Mouse (Mus musculus): ENCODE measurements around the gene Gm37240. TPM values are rescaled to one million over a fixed set of nuclear protein-coding genes. Genes with fewer than 3 reads are reported as not detected.

Gene Gm37240
- polyA plus RNA-seq, 1 experiment from 2014 or later: 14.9 TPM

GRCm38 (mm10) chr3:84952135-84952534, 935.2 kb downstream of the Gm37240 start:
- Histone ChIP-seq H3K4me1 (0 out of 2 replicates have a peak, but pooled peaks cover 4% of the 10 kb centered on the region), H3K4me2 (peak overlapping the region; percentile 65), H3K4me3 (peak overlapping the region; percentile 44), H3K9ac (0 out of 2 replicates have a peak overlapping the region, but pooled peaks have one; percentile 24), H3K27me3 (no peaks in the 10 kb centered on the region), H3K36me3 (no peaks in the 10 kb centered on the region), H3K9me3 (no peaks in the 10 kb centered on the region), H3K27ac (peak overlapping the region; percentile 72)
- ATAC-seq (ENCODE audit: insufficient number of reproducible peaks, low FRiP score, low TSS enrichment, low read depth): peak; percentile 85
- 9% methylated on average over 13 of the region's 13 CpGs for WGBS

GRCm38 (mm10) chr3:84951698-84952097, 935.6 kb downstream of the Gm37240 start:
- Histone ChIP-seq H3K4me3 (peak overlapping the region; percentile 44), H3K4me2 (peak overlapping the region; percentile 65), H3K27ac (peak overlapping the region; percentile 72; the same call in 1 of the 2 replicates), H3K27me3 (no peaks in the 10 kb centered on the region), H3K9ac (no peak overlapping the region), H3K36me3 (no peaks in the 10 kb centered on the region), H3K4me1 (0 out of 2 replicates have a peak, but pooled peaks cover 4% of the 10 kb centered on the region), H3K9me3 (no peaks in the 10 kb centered on the region)
- WGBS: 28% methylated on average over 2 of the region's 2 CpGs
- no peak for ATAC-seq (ENCODE audit: insufficient number of reproducible peaks, low FRiP score, low TSS enrichment, low read depth)

DNA sequence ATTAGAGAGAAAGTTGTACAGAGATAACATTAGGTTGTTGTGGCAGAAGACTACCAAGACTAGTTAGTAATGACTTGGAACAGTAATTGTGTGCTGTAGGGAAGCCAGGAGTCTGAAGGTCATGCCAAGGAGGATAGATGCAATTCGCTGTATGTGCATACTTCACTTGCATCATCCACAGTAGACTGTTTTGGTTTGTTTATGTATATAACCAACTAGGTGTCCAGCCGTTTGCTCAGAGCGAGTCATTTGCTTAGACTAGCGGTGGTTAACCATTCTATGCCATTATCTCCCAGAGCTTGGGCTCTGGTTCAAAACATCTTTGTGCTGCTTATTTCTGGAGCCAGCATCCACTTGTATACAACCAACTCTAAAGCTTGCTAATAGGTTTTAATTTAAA, 937.9 kb downstream of the Gm37240 start:
- Histone ChIP-seq H3K4me1 (0 out of 2 replicates have a peak, but pooled peaks cover 4% of the 10 kb centered on the region), H3K36me3 (no peaks in the 10 kb centered on the region), H3K9me3 (no peaks in the 10 kb centered on the region), H3K27ac (no peak overlapping the region), H3K9ac (no peak overlapping the region), H3K27me3 (no peaks in the 10 kb centered on the region), H3K4me3 (no peak overlapping the region), H3K4me2 (no peak overlapping the region)
- no peak for ATAC-seq (ENCODE audit: insufficient number of reproducible peaks, low FRiP score, low TSS enrichment, low read depth)
- WGBS: 86% methylated on average over 4 of the region's 4 CpGs

GRCm38 (mm10) chr3:84946381-84946780, 940.9 kb downstream of the Gm37240 start:
- H3K9ac ChIP-seq: no peak overlapping the region
- no peaks in the 10 kb centered on the region for H3K36me3 ChIP-seq
- no peak overlapping the region for H3K4me3 ChIP-seq
- ATAC-seq (ENCODE audit: insufficient number of reproducible peaks, low FRiP score, low TSS enrichment, low read depth): no peak
- no peaks in the 10 kb centered on the region for H3K27me3 ChIP-seq
- H3K9me3 ChIP-seq: no peaks in the 10 kb centered on the region
- H3K4me2 ChIP-seq: no peak overlapping the region
- 90% methylated on average over 1 of the region's 1 CpGs for WGBS
- no peak overlapping the region for H3K27ac ChIP-seq
- no peaks in the 10 kb centered on the region for H3K4me1 ChIP-seq

DNA sequence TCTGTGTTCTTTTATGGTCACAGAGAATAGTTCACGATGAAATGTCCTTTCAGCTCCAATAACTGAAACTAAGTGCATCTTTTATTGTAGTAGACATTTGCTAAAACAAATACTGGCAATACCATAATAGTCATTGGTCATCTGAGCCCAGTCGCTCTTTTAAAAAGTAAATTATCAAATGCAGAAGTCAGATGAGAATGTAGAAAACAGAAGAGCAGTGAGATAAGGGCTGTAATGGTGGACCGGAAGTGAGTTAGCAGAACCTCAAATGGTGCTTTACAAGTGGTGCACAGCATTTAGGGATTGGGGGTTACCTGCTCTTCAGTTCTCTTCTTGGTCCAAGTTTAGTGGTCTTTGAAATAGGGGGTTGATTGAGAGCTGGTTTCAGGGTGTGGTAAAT, 942.4 kb downstream of the Gm37240 start:
- Histone ChIP-seq H3K36me3 (no peaks in the 10 kb centered on the region), H3K9me3 (no peaks in the 10 kb centered on the region), H3K27ac (no peak overlapping the region), H3K4me3 (no peak overlapping the region), H3K27me3 (no peaks in the 10 kb centered on the region), H3K4me1 (no peaks in the 10 kb centered on the region), H3K4me2 (no peak overlapping the region), H3K9ac (no peak overlapping the region)
- WGBS: 92% methylated on average over 3 of the region's 3 CpGs
- ATAC-seq (ENCODE audit: insufficient number of reproducible peaks, low FRiP score, low TSS enrichment, low read depth): no peak

DNA sequence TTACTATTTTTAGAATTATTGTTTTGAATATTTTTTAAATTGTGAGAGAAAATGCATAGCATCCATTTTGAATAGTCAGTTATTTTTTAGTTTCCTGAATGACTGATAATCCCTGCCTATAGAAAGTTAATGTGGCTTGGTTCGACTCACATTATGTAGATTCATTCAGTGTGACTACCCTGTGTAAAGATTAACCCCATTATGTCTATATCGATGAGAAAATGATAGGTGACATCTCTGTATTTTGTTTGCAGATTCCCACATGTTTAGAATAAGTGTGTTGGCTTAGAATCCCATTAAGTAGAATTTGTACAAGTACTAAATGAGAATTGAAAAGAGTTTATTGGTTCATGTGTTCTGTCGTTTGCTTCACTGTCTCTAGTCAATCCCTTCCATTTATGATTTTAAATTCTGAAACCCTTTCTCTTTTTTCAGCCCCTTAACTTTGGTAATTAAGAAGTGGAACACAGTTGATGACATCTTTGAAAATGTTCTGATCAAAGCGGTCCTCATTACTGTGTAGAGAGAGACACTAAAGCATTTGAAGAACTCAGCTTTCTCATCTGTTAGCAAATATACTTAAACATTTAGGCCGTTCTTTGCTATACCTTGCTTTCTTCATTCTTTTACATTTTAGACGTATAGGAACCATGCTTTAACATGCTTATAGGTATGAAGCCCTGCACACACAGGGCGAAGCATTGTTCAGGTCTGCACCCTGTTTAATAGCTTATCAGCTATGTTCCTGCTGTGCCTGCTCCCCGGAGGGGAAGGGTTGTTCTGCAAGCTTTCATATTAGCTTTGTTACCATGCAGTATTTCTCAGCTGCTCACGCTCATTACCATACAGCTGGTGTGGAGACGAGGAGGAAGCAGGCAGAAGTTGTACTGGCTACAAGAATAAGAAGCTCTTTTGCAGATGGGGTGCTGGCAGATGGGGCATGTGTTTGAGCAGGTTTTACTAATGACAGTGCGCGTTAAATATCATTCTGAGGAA, 949.7 kb downstream of the Gm37240 start:
- ATAC-seq (ENCODE audit: insufficient number of reproducible peaks, low FRiP score, low TSS enrichment, low read depth): no peak
- no peak overlapping the region for H3K4me3 ChIP-seq
- H3K4me2 ChIP-seq: no peak overlapping the region
- no peaks in the 10 kb centered on the region for H3K36me3 ChIP-seq
- H3K27ac ChIP-seq: no peak overlapping the region
- no peak overlapping the region for H3K9ac ChIP-seq
- no peaks in the 10 kb centered on the region for H3K9me3 ChIP-seq
- 60% methylated on average over 12 of the region's 12 CpGs for WGBS
- no peaks in the 10 kb centered on the region for H3K27me3 ChIP-seq
- H3K4me1 ChIP-seq: no peaks in the 10 kb centered on the region

- ATAC-seq (ENCODE audit: insufficient number of reproducible peaks, low FRiP score, low TSS enrichment, low read depth): no peak
- Histone ChIP-seq H3K4me2 (no peak overlapping the region), H3K9ac (no peak overlapping the region), H3K9me3 (no peaks in the 10 kb centered on the region), H3K4me3 (no peak overlapping the region), H3K4me1 (no peaks in the 10 kb centered on the region), H3K27ac (no peak overlapping the region), H3K36me3 (no peaks in the 10 kb centered on the region), H3K27me3 (no peaks in the 10 kb centered on the region)
- 90% methylated on average over 5 of the region's 5 CpGs for WGBS
Measured at GRCm38 (mm10) chr3:84936956-84937355, 950.4 kb downstream of the Gm37240 start.

DNA sequence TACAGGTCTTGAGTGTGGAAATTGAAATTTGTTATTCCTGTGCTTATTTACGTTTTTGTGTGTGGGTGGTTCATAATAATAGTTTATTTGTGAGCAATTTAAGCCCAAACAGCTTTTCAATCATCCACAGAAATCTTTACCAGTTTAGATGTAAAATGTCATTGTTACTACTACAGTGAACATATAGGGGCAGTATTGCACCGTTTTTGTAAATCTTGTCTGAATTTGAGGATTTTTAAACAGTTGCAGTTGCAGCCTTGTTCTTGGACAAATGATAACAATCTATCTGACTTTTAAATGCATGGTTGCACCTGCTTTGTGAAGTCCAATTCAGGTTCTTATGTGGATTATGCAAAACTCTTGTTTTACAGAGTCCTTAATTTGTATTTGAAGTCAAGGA, 951.1 kb downstream of the Gm37240 start:
- H3K9ac ChIP-seq: no peak overlapping the region
- no peaks in the 10 kb centered on the region for H3K36me3 ChIP-seq
- H3K27me3 ChIP-seq: no peaks in the 10 kb centered on the region
- H3K4me1 ChIP-seq: no peaks in the 10 kb centered on the region
- H3K9me3 ChIP-seq: no peaks in the 10 kb centered on the region
- H3K4me3 ChIP-seq: no peak overlapping the region
- ATAC-seq (ENCODE audit: insufficient number of reproducible peaks, low FRiP score, low TSS enrichment, low read depth): no peak
- 47% methylated on average over 2 of the region's 2 CpGs for WGBS
- H3K4me2 ChIP-seq: no peak overlapping the region
- H3K27ac ChIP-seq: no peak overlapping the region

GRCm38 (mm10) chr3:84935729-84936128, 951.6 kb downstream of the Gm37240 start:
- Histone ChIP-seq H3K9me3 (no peaks in the 10 kb centered on the region), H3K4me3 (no peak overlapping the region), H3K4me2 (no peak overlapping the region), H3K4me1 (no peaks in the 10 kb centered on the region), H3K27me3 (no peaks in the 10 kb centered on the region), H3K27ac (no peak overlapping the region), H3K9ac (no peak overlapping the region), H3K36me3 (no peaks in the 10 kb centered on the region)
- ATAC-seq (ENCODE audit: insufficient number of reproducible peaks, low FRiP score, low TSS enrichment, low read depth): no peak
- WGBS: 85% methylated on average over 1 of the region's 1 CpGs

DNA sequence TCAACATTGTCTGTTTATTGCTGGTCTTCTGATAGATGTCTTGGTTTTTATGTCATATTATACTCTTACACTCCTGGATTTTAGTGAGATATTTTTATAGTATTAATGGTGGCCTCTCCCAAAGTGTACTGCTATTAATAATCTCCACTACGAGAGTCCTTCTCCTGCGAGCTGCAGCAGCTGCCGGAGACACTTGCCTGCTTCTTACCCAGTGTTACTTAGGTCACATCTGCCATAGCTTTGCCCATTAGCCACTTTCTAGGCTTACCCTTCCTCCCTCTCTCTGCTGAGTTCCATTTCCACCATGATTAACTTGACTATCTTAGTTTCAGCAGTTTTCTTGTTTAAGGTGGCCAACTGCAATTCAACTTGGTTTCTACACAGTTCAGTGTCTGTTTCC, 956.6 kb downstream of the Gm37240 start:
- no peaks in the 10 kb centered on the region for H3K4me1 ChIP-seq
- no peak for ATAC-seq (ENCODE audit: insufficient number of reproducible peaks, low FRiP score, low TSS enrichment, low read depth)
- H3K4me3 ChIP-seq: no peak overlapping the region
- no peak overlapping the region for H3K9ac ChIP-seq
- no peak overlapping the region for H3K4me2 ChIP-seq
- H3K36me3 ChIP-seq: no peaks in the 10 kb centered on the region
- no peak overlapping the region for H3K27ac ChIP-seq
- no peaks in the 10 kb centered on the region for H3K9me3 ChIP-seq
- H3K27me3 ChIP-seq: no peaks in the 10 kb centered on the region
- 85% methylated on average over 3 of the region's 3 CpGs for WGBS

DNA sequence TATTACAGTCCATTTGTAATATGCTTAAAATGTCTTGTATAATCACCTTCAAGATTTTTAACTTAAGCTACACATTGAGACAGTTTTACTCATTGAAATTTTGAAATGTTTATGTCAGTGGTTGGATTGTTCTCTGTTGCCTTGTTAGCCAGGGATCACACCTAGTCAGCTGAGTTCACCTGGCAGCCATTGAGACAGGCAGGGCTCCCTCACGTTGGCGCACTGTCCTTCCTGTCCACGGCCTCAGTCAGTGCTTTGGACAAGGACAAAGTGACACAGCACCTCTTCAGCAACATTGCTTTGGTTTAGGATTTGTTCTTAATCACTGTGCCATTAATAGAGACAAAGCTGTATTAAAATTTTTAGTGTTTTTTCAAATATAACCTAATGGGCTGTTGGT, 958.1 kb downstream of the Gm37240 start:
- H3K9ac ChIP-seq: no peak overlapping the region
- H3K9me3 ChIP-seq: no peaks in the 10 kb centered on the region
- H3K4me2 ChIP-seq: no peak overlapping the region
- H3K4me1 ChIP-seq: no peaks in the 10 kb centered on the region
- ATAC-seq (ENCODE audit: insufficient number of reproducible peaks, low FRiP score, low TSS enrichment, low read depth): no peak
- H3K27me3 ChIP-seq: no peaks in the 10 kb centered on the region
- H3K4me3 ChIP-seq: no peak overlapping the region
- no peaks in the 10 kb centered on the region for H3K36me3 ChIP-seq
- WGBS: 89% methylated on average over 3 of the region's 3 CpGs
- no peak overlapping the region for H3K27ac ChIP-seq

GRCm38 (mm10) chr3:84927901-84928300, 959.4 kb downstream of the Gm37240 start:
- Histone ChIP-seq H3K4me3 (no peak overlapping the region), H3K36me3 (no peaks in the 10 kb centered on the region), H3K9ac (no peak overlapping the region), H3K27ac (no peak overlapping the region), H3K9me3 (no peaks in the 10 kb centered on the region), H3K4me2 (no peak overlapping the region), H3K4me1 (no peaks in the 10 kb centered on the region), H3K27me3 (no peaks in the 10 kb centered on the region)
- WGBS: 85% methylated on average over 2 of the region's 2 CpGs
- no peak for ATAC-seq (ENCODE audit: insufficient number of reproducible peaks, low FRiP score, low TSS enrichment, low read depth)

All from limb, embryonic 15.5 days (tissue).